Mouse (Mus musculus): ENCODE measurements around the gene Spaca1. TPM values are rescaled to one million over a fixed set of nuclear protein-coding genes. Genes with fewer than 3 reads are reported as not detected.
"Not testable (repeated sequence)": the region's sequence is repeated elsewhere in the genome, so short reads cannot be mapped to it uniquely, and the experiment has no call there.

Gene Spaca1
- polyA plus RNA-seq (2012; rRNA removed), result 0.07 and 0.20 TPM in 2 replicates

- DNase-seq, result no peak
- Histone ChIP-seq H3K27ac (ENCODE audit: insufficient read depth, low read depth, low read length) (no peak within 1 kb of the TSS), H3K4me3 (ENCODE audit: insufficient read depth, low read depth, low read length) (peak within 1 kb of the TSS; percentile 9; the same call in 1 of the 2 replicates), H3K36me3 (ENCODE audit: control insufficient read depth, insufficient read depth, low read length) (no peaks in the 10 kb centered on the region), H3K4me1 (ENCODE audit: control insufficient read depth, insufficient read depth, low read length) (no peaks in the 10 kb centered on the region), H3K27me3 (replicated peaks; ENCODE audit: control insufficient read depth, insufficient read depth, low read length) (no peaks in the 10 kb centered on the region; the same call in 1 of the 2 replicates)
- TF ChIP-seq POLR2A (IDR thresholded peaks at IDR 0.05; ENCODE audit: low read depth, low read length) (no peak), CTCF (conservative IDR thresholded peaks at IDR 0.05; ENCODE audit: insufficient read depth, insufficient read length, low read depth, low read length) (no peak)
- WGBS, result 44% methylated on average over 46 of the region's 46 CpGs
Measured at GRCm38 (mm10) chr4:34049571-34050255, at the start of gene Spaca1. TSS of gene Spaca1 (minus strand) at chr4:34050191.

GRCm38 (mm10) chr4:34087286-34087685 is 37.3 kb upstream of the Spaca1 start:
- 81% methylated on average over 5 of the region's 5 CpGs for WGBS
- DNase-seq; H3K36me3 ChIP-seq (ENCODE audit: control insufficient read depth, insufficient read depth, low read length); H3K27ac ChIP-seq (ENCODE audit: insufficient read depth, low read depth, low read length); H3K4me1 ChIP-seq (ENCODE audit: control insufficient read depth, insufficient read depth, low read length); H3K27me3 ChIP-seq (replicated peaks; ENCODE audit: control insufficient read depth, insufficient read depth, low read length); H3K4me3 ChIP-seq (ENCODE audit: insufficient read depth, low read depth, low read length): not testable (repeated sequence)

DNA sequence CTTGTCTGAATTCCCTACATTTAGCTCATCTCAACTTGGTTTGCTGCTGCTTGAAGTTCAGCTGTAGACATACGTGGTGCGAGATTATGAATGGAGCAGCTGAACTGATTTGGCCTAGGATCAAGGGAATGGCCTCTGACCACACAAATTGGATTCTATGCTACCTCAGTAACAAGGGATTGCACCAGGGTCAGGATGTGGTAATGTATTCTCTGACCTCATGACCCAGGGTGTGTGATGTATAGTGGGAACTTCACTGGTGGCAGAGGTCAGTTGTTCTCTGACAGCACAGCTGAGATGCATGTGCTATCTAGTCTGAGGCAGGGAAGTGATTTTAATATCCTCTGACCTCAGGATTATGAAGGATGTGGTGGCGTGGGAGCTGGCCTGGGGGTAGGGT is 31.1 kb upstream of the Spaca1 start:
- 87% methylated on average over 3 of the region's 3 CpGs for whole genome bisulfite sequencing
- H3K27ac ChIP-seq (ENCODE audit: insufficient read depth, low read depth, low read length), result no peak overlapping the region

DNA sequence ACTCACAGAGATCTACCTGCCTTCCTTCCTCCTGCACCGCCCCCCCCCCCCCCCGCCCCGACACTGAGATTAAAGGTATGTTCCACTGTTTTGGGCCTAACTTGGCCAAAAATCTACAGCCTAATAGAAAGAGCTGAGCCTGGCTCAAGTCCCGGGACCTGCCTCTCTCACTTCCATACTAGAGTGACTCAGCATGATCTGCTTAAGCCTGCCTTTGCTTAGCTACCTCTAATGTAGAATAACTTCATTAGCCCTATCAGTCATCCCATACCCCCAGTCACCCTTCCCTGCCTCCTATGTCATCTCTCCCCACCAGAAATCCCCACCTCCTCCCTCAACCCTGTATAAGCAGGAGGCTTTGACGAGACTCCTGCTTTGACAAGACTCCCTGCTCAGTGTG is 19.0 kb upstream of the Spaca1 start:
- no peaks in the 10 kb centered on the region for H3K36me3 ChIP-seq (ENCODE audit: control insufficient read depth, insufficient read depth, low read length)
- no peak for DNase-seq
- no peak overlapping the region for H3K27ac ChIP-seq (ENCODE audit: insufficient read depth, low read depth, low read length)
- WGBS, result 77% methylated on average over 3 of the region's 5 CpGs
- TF ChIP-seq POLR2A (IDR thresholded peaks at IDR 0.05; ENCODE audit: low read depth, low read length), result no peak
- TF ChIP-seq CTCF (conservative IDR thresholded peaks at IDR 0.05; ENCODE audit: insufficient read depth, insufficient read length, low read depth, low read length), result no peak
- H3K4me1 ChIP-seq (ENCODE audit: control insufficient read depth, insufficient read depth, low read length), result no peaks in the 10 kb centered on the region
- no peak overlapping the region for H3K4me3 ChIP-seq (ENCODE audit: insufficient read depth, low read depth, low read length)
- H3K27me3 ChIP-seq (replicated peaks; ENCODE audit: control insufficient read depth, insufficient read depth, low read length), result no peaks in the 10 kb centered on the region

More for the DNA sequence above, 31.1 kb upstream of the Spaca1 start:
- TF ChIP-seq CTCF (conservative IDR thresholded peaks at IDR 0.05; ENCODE audit: insufficient read depth, insufficient read length, low read depth, low read length), result no peak
- H3K36me3 ChIP-seq (ENCODE audit: control insufficient read depth, insufficient read depth, low read length), result no peaks in the 10 kb centered on the region
- H3K4me1 ChIP-seq (ENCODE audit: control insufficient read depth, insufficient read depth, low read length), result no peaks in the 10 kb centered on the region
- H3K4me3 ChIP-seq (ENCODE audit: insufficient read depth, low read depth, low read length), result no peak overlapping the region
- no peak for DNase-seq
- H3K27me3 ChIP-seq (replicated peaks; ENCODE audit: control insufficient read depth, insufficient read depth, low read length), result no peaks in the 10 kb centered on the region; the same call in 1 of the 2 replicates

DNA sequence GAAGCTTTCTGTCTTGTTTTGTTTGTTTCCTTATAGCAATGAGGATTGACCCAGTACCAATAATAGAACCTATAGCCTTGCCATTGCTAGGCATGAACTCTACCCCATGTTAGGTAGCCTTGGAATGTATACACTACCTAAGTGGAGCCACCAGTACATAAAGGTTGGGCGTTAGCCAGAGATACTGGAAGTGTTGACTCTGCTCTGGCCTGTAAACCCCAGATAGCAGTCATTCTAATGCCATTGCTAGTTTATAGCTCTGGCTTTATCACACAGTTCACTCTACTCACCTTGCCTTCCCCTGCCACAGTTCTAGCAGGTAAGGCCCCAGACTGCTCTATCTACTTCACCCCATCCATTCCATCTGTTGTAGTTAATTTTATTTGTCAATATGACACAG is 8.3 kb upstream of the Spaca1 start:
- no peak for TF ChIP-seq POLR2A (IDR thresholded peaks at IDR 0.05; ENCODE audit: low read depth, low read length)
- TF ChIP-seq CTCF (conservative IDR thresholded peaks at IDR 0.05; ENCODE audit: insufficient read depth, insufficient read length, low read depth, low read length), result no peak
- Histone ChIP-seq H3K27ac (ENCODE audit: insufficient read depth, low read depth, low read length) (no peak overlapping the region), H3K4me1 (ENCODE audit: control insufficient read depth, insufficient read depth, low read length) (no peaks in the 10 kb centered on the region), H3K4me3 (ENCODE audit: insufficient read depth, low read depth, low read length) (no peak overlapping the region), H3K27me3 (replicated peaks; ENCODE audit: control insufficient read depth, insufficient read depth, low read length) (no peaks in the 10 kb centered on the region), H3K36me3 (ENCODE audit: control insufficient read depth, insufficient read depth, low read length) (no peaks in the 10 kb centered on the region)
- WGBS, result 74% methylated on average over 1 of the region's 1 CpGs
- no peak for DNase-seq

GRCm38 (mm10) chr4:34026771-34027170 is 23.2 kb downstream of the Spaca1 start:
- DNase-seq, result no peak
- 90% methylated on average over 2 of the region's 2 CpGs for WGBS
- no peak for TF ChIP-seq CTCF (conservative IDR thresholded peaks at IDR 0.05; ENCODE audit: insufficient read depth, insufficient read length, low read depth, low read length)
- H3K4me1 ChIP-seq (ENCODE audit: control insufficient read depth, insufficient read depth, low read length), result no peaks in the 10 kb centered on the region
- no peak overlapping the region for H3K27ac ChIP-seq (ENCODE audit: insufficient read depth, low read depth, low read length)
- no peaks in the 10 kb centered on the region for H3K36me3 ChIP-seq (ENCODE audit: control insufficient read depth, insufficient read depth, low read length)
- H3K4me3 ChIP-seq (ENCODE audit: insufficient read depth, low read depth, low read length), result no peak overlapping the region
- no peaks in the 10 kb centered on the region for H3K27me3 ChIP-seq (replicated peaks; ENCODE audit: control insufficient read depth, insufficient read depth, low read length)

GRCm38 (mm10) chr4:34021456-34021855 is 28.5 kb downstream of the Spaca1 start:
- Histone ChIP-seq H3K27me3 (replicated peaks; ENCODE audit: control insufficient read depth, insufficient read depth, low read length) (no peaks in the 10 kb centered on the region), H3K4me3 (ENCODE audit: insufficient read depth, low read depth, low read length) (no peak overlapping the region), H3K27ac (ENCODE audit: insufficient read depth, low read depth, low read length) (no peak overlapping the region), H3K36me3 (ENCODE audit: control insufficient read depth, insufficient read depth, low read length) (no peaks in the 10 kb centered on the region), H3K4me1 (ENCODE audit: control insufficient read depth, insufficient read depth, low read length) (no peaks in the 10 kb centered on the region)
- no peak for TF ChIP-seq POLR2A (IDR thresholded peaks at IDR 0.05; ENCODE audit: low read depth, low read length)
- no peak for TF ChIP-seq CTCF (conservative IDR thresholded peaks at IDR 0.05; ENCODE audit: insufficient read depth, insufficient read length, low read depth, low read length)
- WGBS, result 42% methylated on average over 2 of the region's 2 CpGs
- no peak for DNase-seq

All from kidney, adult 2 months (tissue).